Mouse (Mus musculus): ENCODE results near the gene Ptprj. TPM values are rescaled to one million over a fixed set of nuclear protein-coding genes. Genes with fewer than 3 reads are reported as not detected.

The Ptprj gene
- 18.9 and 23.2 TPM in 2 replicates for polyA plus RNA-seq (2012; rRNA removed)

- Histone ChIP-seq H3K4me1 (ENCODE audit: control insufficient read depth, insufficient read depth, low read length) (peaks cover 10% of the 10 kb centered on the region; the same call in 1 of the 2 replicates), H3K4me3 (ENCODE audit: insufficient read depth, low read depth, low read length) (peak within 1 kb of the TSS; percentile 94), H3K36me3 (ENCODE audit: control insufficient read depth, insufficient read depth, low read length) (no peaks in the 10 kb centered on the region), H3K27ac (ENCODE audit: insufficient read depth, low read depth, low read length) (peak within 1 kb of the TSS; percentile 84), H3K27me3 (replicated peaks; ENCODE audit: control insufficient read depth, insufficient read depth, low read length) (no peaks in the 10 kb centered on the region)
- no peak for TF ChIP-seq CTCF (conservative IDR thresholded peaks at IDR 0.05; ENCODE audit: insufficient read depth, insufficient read length, low read depth, low read length)
- TF ChIP-seq POLR2A (IDR thresholded peaks at IDR 0.05; ENCODE audit: low read depth, low read length): no peak
- WGBS: 1% methylated on average over 94 of the region's 100 CpGs
- DNase-seq: peak; percentile 81
These were observed at the start of gene Ptprj for GRCm38 (mm10) chr2:90580236-90581005. TSS of gene Ptprj (minus strand) at chr2:90580647.

- no peak overlapping the region for H3K4me3 ChIP-seq (ENCODE audit: insufficient read depth, low read depth, low read length)
- no peaks in the 10 kb centered on the region for H3K36me3 ChIP-seq (ENCODE audit: control insufficient read depth, insufficient read depth, low read length)
- WGBS: 39% methylated on average over 2 of the region's 2 CpGs
- DNase-seq: no peak
- no peaks in the 10 kb centered on the region; the same call in 1 of the 2 replicates for H3K4me1 ChIP-seq (ENCODE audit: control insufficient read depth, insufficient read depth, low read length)
- no peaks in the 10 kb centered on the region for H3K27me3 ChIP-seq (replicated peaks; ENCODE audit: control insufficient read depth, insufficient read depth, low read length)
- TF ChIP-seq CTCF (conservative IDR thresholded peaks at IDR 0.05; ENCODE audit: insufficient read depth, insufficient read length, low read depth, low read length): no peak
- TF ChIP-seq POLR2A (IDR thresholded peaks at IDR 0.05; ENCODE audit: low read depth, low read length): no peak
- no peak overlapping the region for H3K27ac ChIP-seq (ENCODE audit: insufficient read depth, low read depth, low read length)
These were observed 49.1 kb upstream of the Ptprj start for GRCm38 (mm10) chr2:90629552-90629951.

- TF ChIP-seq POLR2A (IDR thresholded peaks at IDR 0.05; ENCODE audit: low read depth, low read length) (no peak), CTCF (conservative IDR thresholded peaks at IDR 0.05; ENCODE audit: insufficient read depth, insufficient read length, low read depth, low read length) (no peak)
- Histone ChIP-seq H3K4me1 (ENCODE audit: control insufficient read depth, insufficient read depth, low read length) (peaks cover 4% of the 10 kb centered on the region; the same call in 1 of the 2 replicates), H3K4me3 (ENCODE audit: insufficient read depth, low read depth, low read length) (no peak overlapping the region), H3K27ac (ENCODE audit: insufficient read depth, low read depth, low read length) (no peak overlapping the region), H3K36me3 (ENCODE audit: control insufficient read depth, insufficient read depth, low read length) (no peaks in the 10 kb centered on the region), H3K27me3 (replicated peaks; ENCODE audit: control insufficient read depth, insufficient read depth, low read length) (no peaks in the 10 kb centered on the region)
- DNase-seq: no peak
- WGBS: 97% methylated on average over 5 of the region's 5 CpGs
These were observed 47.8 kb upstream of the Ptprj start for GRCm38 (mm10) chr2:90628261-90628660.

- Histone ChIP-seq H3K4me1 (ENCODE audit: control insufficient read depth, insufficient read depth, low read length) (peaks cover 4% of the 10 kb centered on the region; the same call in 1 of the 2 replicates), H3K27ac (ENCODE audit: insufficient read depth, low read depth, low read length) (no peak overlapping the region), H3K27me3 (replicated peaks; ENCODE audit: control insufficient read depth, insufficient read depth, low read length) (no peaks in the 10 kb centered on the region), H3K4me3 (ENCODE audit: insufficient read depth, low read depth, low read length) (peak overlapping the region; percentile 17; the same call in 1 of the 2 replicates), H3K36me3 (ENCODE audit: control insufficient read depth, insufficient read depth, low read length) (no peaks in the 10 kb centered on the region)
- TF ChIP-seq CTCF (conservative IDR thresholded peaks at IDR 0.05; ENCODE audit: insufficient read depth, insufficient read length, low read depth, low read length) (peak; percentile 75), POLR2A (IDR thresholded peaks at IDR 0.05; ENCODE audit: low read depth, low read length) (no peak)
- peak; percentile 88 for DNase-seq
- WGBS: under 1% methylated on average over 6 of the region's 6 CpGs
These were observed 44.5 kb upstream of the Ptprj start for GRCm38 (mm10) chr2:90624920-90625319.

GRCm38 (mm10) chr2:90624339-90624738 is 43.9 kb upstream of the Ptprj start:
- WGBS: 7% methylated on average over 4 of the region's 4 CpGs
- H3K4me1 ChIP-seq (ENCODE audit: control insufficient read depth, insufficient read depth, low read length): peaks cover 4% of the 10 kb centered on the region; the same call in 1 of the 2 replicates
- H3K27me3 ChIP-seq (replicated peaks; ENCODE audit: control insufficient read depth, insufficient read depth, low read length): no peaks in the 10 kb centered on the region
- peak overlapping the region; percentile 2; the same call in 1 of the 2 replicates for H3K27ac ChIP-seq (ENCODE audit: insufficient read depth, low read depth, low read length)
- no peaks in the 10 kb centered on the region for H3K36me3 ChIP-seq (ENCODE audit: control insufficient read depth, insufficient read depth, low read length)
- DNase-seq: peak; percentile 87
- TF ChIP-seq CTCF (conservative IDR thresholded peaks at IDR 0.05; ENCODE audit: insufficient read depth, insufficient read length, low read depth, low read length): no peak
- TF ChIP-seq POLR2A (IDR thresholded peaks at IDR 0.05; ENCODE audit: low read depth, low read length): no peak
- H3K4me3 ChIP-seq (ENCODE audit: insufficient read depth, low read depth, low read length): no peak overlapping the region

GRCm38 (mm10) chr2:90620815-90621214 is 40.4 kb upstream of the Ptprj start:
- Histone ChIP-seq H3K36me3 (ENCODE audit: control insufficient read depth, insufficient read depth, low read length) (no peaks in the 10 kb centered on the region), H3K27ac (ENCODE audit: insufficient read depth, low read depth, low read length) (no peak overlapping the region), H3K4me1 (ENCODE audit: control insufficient read depth, insufficient read depth, low read length) (peaks cover 4% of the 10 kb centered on the region; the same call in 1 of the 2 replicates), H3K27me3 (replicated peaks; ENCODE audit: control insufficient read depth, insufficient read depth, low read length) (no peaks in the 10 kb centered on the region), H3K4me3 (ENCODE audit: insufficient read depth, low read depth, low read length) (no peak overlapping the region)
- 84% methylated on average over 5 of the region's 5 CpGs for WGBS
- DNase-seq: no peak
- no peak for TF ChIP-seq POLR2A (IDR thresholded peaks at IDR 0.05; ENCODE audit: low read depth, low read length)
- TF ChIP-seq CTCF (conservative IDR thresholded peaks at IDR 0.05; ENCODE audit: insufficient read depth, insufficient read length, low read depth, low read length): no peak

GRCm38 (mm10) chr2:90619648-90620047 is 39.2 kb upstream of the Ptprj start:
- Histone ChIP-seq H3K36me3 (ENCODE audit: control insufficient read depth, insufficient read depth, low read length) (no peaks in the 10 kb centered on the region), H3K27ac (ENCODE audit: insufficient read depth, low read depth, low read length) (no peak overlapping the region), H3K4me1 (ENCODE audit: control insufficient read depth, insufficient read depth, low read length) (peaks cover 4% of the 10 kb centered on the region; the same call in 1 of the 2 replicates), H3K27me3 (replicated peaks; ENCODE audit: control insufficient read depth, insufficient read depth, low read length) (no peaks in the 10 kb centered on the region), H3K4me3 (ENCODE audit: insufficient read depth, low read depth, low read length) (no peak overlapping the region)
- TF ChIP-seq CTCF (conservative IDR thresholded peaks at IDR 0.05; ENCODE audit: insufficient read depth, insufficient read length, low read depth, low read length): no peak
- 62% methylated on average over 2 of the region's 2 CpGs for WGBS
- no peak for DNase-seq

All from kidney, adult 2 months (tissue).